Mouse (Mus musculus) limb, embryonic 12.5 days (tissue): ENCODE measurements around the gene Zscan26. TPM values are rescaled to one million over a fixed set of nuclear protein-coding genes. Genes with fewer than 3 reads are reported as not detected.
"Not testable (repeated sequence)": the region's sequence is repeated elsewhere in the genome, so short reads cannot be mapped to it uniquely, and the experiment has no call there.

Experiments used
- ATAC-seq: fragments of 200-750 bp; cut with Nextera tagmentation; 2 replicates; pipeline ENCODE4 v1.8.0; 2017; ENCODE audit warnings: low read depth, moderate TSS enrichment; ENCODE audit not compliant: insufficient number of reproducible peaks, insufficient read depth, low FRiP score, low TSS enrichment
- H3K27ac ChIP-seq: fragments of 300-500 bp; sonication (generic); 2 replicates; pipeline ENCODE4 v1.5.1; 2016; ENCODE audit warnings: mild to moderate bottlenecking, moderate library complexity
- H3K27me3 ChIP-seq: fragments of 300-500 bp; sonication (generic); 2 replicates; pipeline ENCODE4 v1.6.1; 2016; ENCODE audit warnings: mild to moderate bottlenecking, moderate library complexity
- H3K36me3 ChIP-seq: fragments of 300-500 bp; sonication (generic); 2 replicates; pipeline ENCODE4 v1.6.1; 2016; ENCODE audit warnings: mild to moderate bottlenecking, moderate library complexity
- H3K4me1 ChIP-seq: fragments of 300-500 bp; sonication (generic); replicated peaks from 2 replicates; pipeline ENCODE4 v1.6.1; 2016
- H3K4me2 ChIP-seq: fragments of 300-500 bp; sonication (generic); 2 replicates; pipeline ENCODE4 v1.6.1; 2016; ENCODE audit warnings: mild to moderate bottlenecking, moderate library complexity
- H3K4me3 ChIP-seq: fragments of 300-500 bp; sonication (generic); replicated peaks from 2 replicates; pipeline ENCODE4 v1.5.1; 2016; ENCODE audit warnings: mild to moderate bottlenecking
- H3K9ac ChIP-seq: fragments of 300-500 bp; sonication (generic); replicated peaks from 2 replicates; pipeline ENCODE4 v1.6.1; 2016; ENCODE audit warnings: mild to moderate bottlenecking, moderate library complexity
- H3K9me3 ChIP-seq: fragments of 300-500 bp; sonication (generic); 2 replicates; pipeline ENCODE4 v1.6.1; 2016; ENCODE audit warnings: mild to moderate bottlenecking, moderate library complexity
- WGBS: fragments of 180-500 bp; shearing (Covaris S2); methylation state at CpG from one replicate; pipeline ENCODE4 v1.1.7; 2016; 5-methylcytosine and 5-hydroxymethylcytosine counted together
- polyA plus RNA-seq: library from polyadenylated mRNA; unstranded; fragments of >200 nt; fragmentation: Nextera tagmentation; extraction: Ambion mirVana; gene quantifications from 2 replicates; pipeline ENCODE4 v1.2.1, GENCODE M21; 2016

The Zscan26 gene
- polyA plus RNA-seq = 31.8 and 36.0 TPM in 2 replicates

- peak within 1 kb of the TSS; percentile 70 for H3K9ac ChIP-seq
- 0 out of 2 replicates have a peak, but pooled peaks cover 4% of the 10 kb centered on the region for H3K27me3 ChIP-seq
- H3K9me3 ChIP-seq = no peaks in the 10 kb centered on the region
- H3K4me2 ChIP-seq = peak within 1 kb of the TSS; percentile 68
- WGBS = under 1% methylated on average over 23 of the region's 23 CpGs
- peaks cover 23% of the 10 kb centered on the region for H3K36me3 ChIP-seq
- peak; percentile 81 for ATAC-seq
- peak within 1 kb of the TSS; percentile 67; the same call in 1 of the 2 replicates for H3K27ac ChIP-seq
- H3K4me3 ChIP-seq = peak within 1 kb of the TSS; percentile 60
- peaks cover 9% of the 10 kb centered on the region for H3K4me1 ChIP-seq
These were observed at the start of gene Zscan26 for GRCm38 (mm10) chr13:21453449-21453848. Gene Zscan26, minus strand, starts transcription at chr13:21453730.

GRCm38 (mm10) chr13:21502296-21502695 lies 48.8 kb upstream of the Zscan26 start:
- ATAC-seq = no peak
- H3K27ac ChIP-seq = no peak overlapping the region
- no peaks in the 10 kb centered on the region for H3K27me3 ChIP-seq
- 87% methylated on average over 5 of the region's 5 CpGs for WGBS
- H3K4me1 ChIP-seq = no peaks in the 10 kb centered on the region
- no peak overlapping the region for H3K4me2 ChIP-seq
- H3K36me3 ChIP-seq = no peaks in the 10 kb centered on the region
- H3K9ac ChIP-seq = no peak overlapping the region
- H3K9me3 ChIP-seq = no peaks in the 10 kb centered on the region
- no peak overlapping the region for H3K4me3 ChIP-seq

GRCm38 (mm10) chr13:21501182-21501581 lies 47.7 kb upstream of the Zscan26 start, which contains the start of gene Gm11273:
Gene Gm11273, minus strand, starts transcription at chr13:21501418.
- H3K9me3 ChIP-seq, H3K4me3 ChIP-seq, H3K36me3 ChIP-seq, H3K27ac ChIP-seq, H3K4me2 ChIP-seq, H3K27me3 ChIP-seq, H3K4me1 ChIP-seq, ATAC-seq, H3K9ac ChIP-seq: not testable (repeated sequence)
- WGBS = 93% methylated on average over 17 of the region's 17 CpGs

GRCm38 (mm10) chr13:21495080-21495479 lies 41.5 kb upstream of the Zscan26 start, which contains the start of gene AK157302:
Gene AK157302, plus strand, starts transcription at chr13:21495223.
- no peaks in the 10 kb centered on the region for H3K9me3 ChIP-seq
- H3K4me1 ChIP-seq = no peaks in the 10 kb centered on the region
- H3K4me3 ChIP-seq = no peak within 1 kb of the TSS
- no peaks in the 10 kb centered on the region for H3K27me3 ChIP-seq
- no peak within 1 kb of the TSS for H3K27ac ChIP-seq
- H3K9ac ChIP-seq = no peak within 1 kb of the TSS
- no peak for ATAC-seq
- no peak within 1 kb of the TSS for H3K4me2 ChIP-seq
- no peaks in the 10 kb centered on the region for H3K36me3 ChIP-seq
- 94% methylated on average over 21 of the region's 21 CpGs for WGBS

- no peak for ATAC-seq
These were observed 39.3 kb upstream of the Zscan26 start for GRCm38 (mm10) chr13:21492847-21493246.

GRCm38 (mm10) chr13:21486881-21487280 lies 33.4 kb upstream of the Zscan26 start:
- Histone ChIP-seq H3K27me3 (no peaks in the 10 kb centered on the region), H3K36me3 (peaks cover 7% of the 10 kb centered on the region; the same call in 1 of the 2 replicates), H3K4me3 (no peak overlapping the region), H3K4me2 (no peak overlapping the region), H3K27ac (no peak overlapping the region), H3K9ac (no peak overlapping the region), H3K9me3 (peaks cover 4% of the 10 kb centered on the region; the same call in 1 of the 2 replicates), H3K4me1 (no peaks in the 10 kb centered on the region)
- no peak for ATAC-seq
- 92% methylated on average over 1 of the region's 1 CpGs for WGBS

More at GRCm38 (mm10) chr13:21492847-21493246, 39.3 kb upstream of the Zscan26 start:
- H3K27ac ChIP-seq = no peak overlapping the region
- no peaks in the 10 kb centered on the region for H3K9me3 ChIP-seq
- H3K4me2 ChIP-seq = no peak overlapping the region
- H3K36me3 ChIP-seq = no peaks in the 10 kb centered on the region
- H3K9ac ChIP-seq = no peak overlapping the region
- H3K4me1 ChIP-seq = no peaks in the 10 kb centered on the region
- no peak overlapping the region for H3K4me3 ChIP-seq
- WGBS = 94% methylated on average over 5 of the region's 5 CpGs
- H3K27me3 ChIP-seq = no peaks in the 10 kb centered on the region

GRCm38 (mm10) chr13:21478759-21479670 lies 25.5 kb upstream of the Zscan26 start, which contains the start of the genes Zkscan4 and Gm10065:
Gene Zkscan4, plus strand, starts transcription at chr13:21478907.
Gene Gm10065, minus strand, starts transcription at chr13:21479441.
- not testable (repeated sequence) for H3K36me3 ChIP-seq, H3K27me3 ChIP-seq, H3K9me3 ChIP-seq, H3K4me1 ChIP-seq
- ATAC-seq = peak; percentile 75
- H3K4me3 ChIP-seq = peak within 1 kb of the TSS; percentile 55
- 4% methylated on average over 29 of the region's 31 CpGs for WGBS
- peak within 1 kb of the TSS; percentile 67 for H3K4me2 ChIP-seq
- H3K9ac ChIP-seq = peak within 1 kb of the TSS; percentile 70
- H3K27ac ChIP-seq = peak within 1 kb of the TSS; percentile 78

- H3K4me3 ChIP-seq = no peak overlapping the region
- H3K4me2 ChIP-seq = no peak overlapping the region
- H3K36me3 ChIP-seq = no peaks in the 10 kb centered on the region
- no peaks in the 10 kb centered on the region for H3K9me3 ChIP-seq
- H3K27ac ChIP-seq = no peak overlapping the region
- H3K27me3 ChIP-seq = peaks cover 21% of the 10 kb centered on the region
- peaks cover 3% of the 10 kb centered on the region; the same call in 1 of the 2 replicates for H3K4me1 ChIP-seq
- WGBS = 44% methylated on average over 4 of the region's 4 CpGs
- no peak overlapping the region for H3K9ac ChIP-seq
- ATAC-seq = no peak
These were observed 18.9 kb upstream of the Zscan26 start for GRCm38 (mm10) chr13:21472427-21472826.

GRCm38 (mm10) chr13:21469097-21469496 lies 15.6 kb upstream of the Zscan26 start:
- Histone ChIP-seq H3K4me3 (no peak overlapping the region), H3K36me3 (no peaks in the 10 kb centered on the region), H3K9ac (no peak overlapping the region), H3K27me3 (peaks cover 20% of the 10 kb centered on the region), H3K4me1 (peaks cover 3% of the 10 kb centered on the region; the same call in 1 of the 2 replicates), H3K4me2 (peak overlapping the region; percentile 85), H3K9me3 (no peaks in the 10 kb centered on the region), H3K27ac (no peak overlapping the region)
- ATAC-seq = no peak
- WGBS = 38% methylated on average over 9 of the region's 9 CpGs

GRCm38 (mm10) chr13:21468061-21469019 lies 14.8 kb upstream of the Zscan26 start, which contains the start of gene Nkapl:
Gene Nkapl, minus strand, starts transcription at chr13:21468509.
- Histone ChIP-seq H3K27ac (no peak within 1 kb of the TSS), H3K4me3 (peak within 1 kb of the TSS; percentile 55), H3K4me2 (peak within 1 kb of the TSS; percentile 85), H3K9ac (peak within 1 kb of the TSS; percentile 71), H3K36me3 (no peaks in the 10 kb centered on the region), H3K27me3 (peaks cover 20% of the 10 kb centered on the region), H3K9me3 (no peaks in the 10 kb centered on the region), H3K4me1 (peaks cover 3% of the 10 kb centered on the region; the same call in 1 of the 2 replicates)
- peak; percentile 98 for ATAC-seq
- WGBS = 1% methylated on average over 54 of the region's 54 CpGs
